Mouse (Mus musculus) liver, postnatal 0 days (tissue): ENCODE data around the gene Dmc1. TPM values are rescaled to one million over a fixed set of nuclear protein-coding genes. Genes with fewer than 3 reads are reported as not detected.

Experiments used
- ATAC-seq: fragments of 200-750 bp; cut with Nextera tagmentation; 2 replicates; pipeline ENCODE4 v1.8.0; 2017; ENCODE audit warnings: mild to moderate bottlenecking, moderate library complexity
- DNase-seq: peaks from one replicate; pipeline ENCODE4 v3.0.0-alpha.2; 2016
- H3K27ac ChIP-seq: fragments of 300-500 bp; sonication (generic); 2 replicates; pipeline ENCODE4 v1.5.1; 2014; ENCODE audit warnings: antibody characterized with exemption, moderate library complexity, mild to moderate bottlenecking, low read depth
- H3K27me3 ChIP-seq: fragments of 300-500 bp; sonication (generic); 2 replicates; pipeline ENCODE4 v1.6.1; 2014; ENCODE audit warnings: low read length, control low read depth, mixed read lengths; ENCODE audit not compliant: insufficient read depth
- H3K36me3 ChIP-seq: fragments of 300-500 bp; sonication (generic); replicated peaks from 2 replicates; pipeline ENCODE4 v1.6.1; 2014; ENCODE audit warnings: mild to moderate bottlenecking, control low read depth, low read length, moderate library complexity, mixed read lengths; ENCODE audit not compliant: insufficient read depth
- H3K4me1 ChIP-seq: fragments of 300-500 bp; sonication (generic); 2 replicates; pipeline ENCODE4 v1.6.1; 2014; ENCODE audit warnings: antibody characterized with exemption, mild to moderate bottlenecking, control low read depth; ENCODE audit not compliant: insufficient read depth
- H3K4me2 ChIP-seq: fragments of 300-500 bp; sonication (generic); 2 replicates; pipeline ENCODE4 v1.6.1; 2014; ENCODE audit warnings: low read depth, mild to moderate bottlenecking, low read length, moderate library complexity, mixed read lengths
- H3K4me3 ChIP-seq: fragments of 300-500 bp; sonication (generic); 2 replicates; pipeline ENCODE4 v1.5.1; 2014; ENCODE audit warnings: low read depth, low read length
- H3K9ac ChIP-seq: fragments of 300-500 bp; sonication (generic); replicated peaks from 2 replicates; pipeline ENCODE4 v1.6.1; 2014; ENCODE audit warnings: mild to moderate bottlenecking, moderate library complexity
- H3K9me3 ChIP-seq: fragments of 300-500 bp; sonication (generic); 2 replicates; pipeline ENCODE4 v1.6.1; 2016; ENCODE audit warnings: mild to moderate bottlenecking, control low read depth, low read length, mixed read lengths
- CTCF ChIP-seq: sonication (generic); IDR thresholded peaks from 2 replicates; pipeline ENCODE4 v1.5.1; 2016; ENCODE audit warnings: antibody characterized with exemption, low read depth
- EP300 ChIP-seq: IDR thresholded peaks from 2 replicates; pipeline ENCODE4 v1.6.1; 2016; ENCODE audit warnings: antibody characterized with exemption, low read depth, mild to moderate bottlenecking
- WGBS: fragments of 180-500 bp; shearing (Covaris S2); extraction: QIAGEN DNeasy Blood & Tissue Kit; methylation state at CpG from one replicate; pipeline ENCODE4 v1.1.7; 2014; ENCODE audit not compliant: insufficient replicate concordance; 5-methylcytosine and 5-hydroxymethylcytosine counted together
- polyA plus RNA-seq: library from polyadenylated mRNA; unstranded; fragments of >200 nt; fragmentation: Nextera tagmentation; extraction: Ambion mirVana; gene quantifications from 2 replicates; pipeline ENCODE4 v1.2.1, GENCODE M21; 2015

The Dmc1 gene
- polyA plus RNA-seq, 1 experiment from 2014 or later, result 0.25 TPM

DNA sequence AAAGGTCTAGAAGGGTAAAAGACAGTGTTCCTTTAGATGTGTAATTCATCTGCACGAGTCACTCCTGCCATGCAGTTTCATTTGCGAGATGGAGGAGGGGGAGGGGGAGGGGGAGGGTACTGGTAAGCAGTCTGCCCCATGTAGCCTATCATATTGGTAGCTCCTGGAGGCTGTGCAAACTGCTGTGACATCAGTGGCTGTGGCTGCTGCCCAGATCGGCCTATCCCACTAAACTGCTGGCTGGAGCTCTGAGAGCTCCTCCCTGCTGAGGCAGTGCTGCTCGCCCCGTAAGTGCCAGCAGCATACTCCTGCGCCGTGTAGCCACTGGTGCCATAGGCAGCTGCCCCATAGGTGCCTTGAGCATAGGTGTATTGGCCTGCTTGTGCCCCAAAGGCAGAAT, 75.0 kb downstream of the Dmc1 start:
- Histone ChIP-seq H3K4me1 (peaks cover 4% of the 10 kb centered on the region; the same call in 1 of the 2 replicates), H3K9ac (no peak overlapping the region), H3K36me3 (peaks cover 82% of the 10 kb centered on the region), H3K27me3 (no peaks in the 10 kb centered on the region), H3K4me3 (no peak overlapping the region), H3K4me2 (no peak overlapping the region), H3K9me3 (no peaks in the 10 kb centered on the region), H3K27ac (no peak overlapping the region)
- 86% methylated on average over 7 of the region's 7 CpGs for WGBS
- TF ChIP-seq CTCF (no peak), EP300 (no peak)
- DNase-seq, result peak; percentile 46
- peak; percentile 83 for ATAC-seq

DNA sequence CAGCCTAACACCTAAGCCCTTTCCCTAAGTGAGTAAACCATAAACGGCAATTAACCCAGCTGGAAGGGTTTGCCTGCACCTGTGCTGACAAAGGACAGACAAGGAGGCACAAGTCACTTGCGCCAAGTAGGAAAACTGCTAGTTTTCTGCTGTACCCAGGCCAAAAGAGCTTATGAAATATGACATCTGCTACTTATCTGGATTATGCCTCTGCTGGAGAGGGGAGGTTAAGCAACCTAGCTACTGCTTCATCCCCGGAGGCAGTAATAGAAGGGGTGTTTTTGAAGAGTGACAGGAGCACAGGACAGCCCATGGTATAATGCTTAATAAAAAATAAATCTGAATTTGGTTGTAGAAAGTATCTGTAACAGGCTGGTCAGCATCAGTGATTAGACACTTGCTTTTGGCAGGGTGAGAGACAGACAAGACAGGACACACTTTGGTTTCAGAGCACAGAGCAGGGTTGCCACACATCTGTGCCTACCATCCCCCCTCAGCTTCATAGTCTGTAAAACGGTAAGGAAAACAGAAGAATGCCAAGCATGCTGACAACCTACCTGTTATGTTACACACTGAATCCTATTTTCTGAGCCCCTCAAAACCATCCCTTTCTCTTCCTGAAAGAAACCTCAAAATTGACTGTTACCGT, 76.8 kb downstream of the Dmc1 start:
- H3K4me1 ChIP-seq, result peaks cover 4% of the 10 kb centered on the region; the same call in 1 of the 2 replicates
- WGBS, result 75% methylated on average over 5 of the region's 5 CpGs
- DNase-seq, result no peak
- no peak overlapping the region for H3K9ac ChIP-seq
- TF ChIP-seq EP300 (no peak), CTCF (no peak)
- H3K9me3 ChIP-seq, result no peaks in the 10 kb centered on the region
- H3K27me3 ChIP-seq, result no peaks in the 10 kb centered on the region
- no peak overlapping the region for H3K27ac ChIP-seq
- H3K4me2 ChIP-seq, result no peak overlapping the region
- 0 out of 2 replicates have a peak, but pooled peaks have one; percentile 22 for ATAC-seq
- no peak overlapping the region for H3K4me3 ChIP-seq
- peaks cover 64% of the 10 kb centered on the region for H3K36me3 ChIP-seq

DNA sequence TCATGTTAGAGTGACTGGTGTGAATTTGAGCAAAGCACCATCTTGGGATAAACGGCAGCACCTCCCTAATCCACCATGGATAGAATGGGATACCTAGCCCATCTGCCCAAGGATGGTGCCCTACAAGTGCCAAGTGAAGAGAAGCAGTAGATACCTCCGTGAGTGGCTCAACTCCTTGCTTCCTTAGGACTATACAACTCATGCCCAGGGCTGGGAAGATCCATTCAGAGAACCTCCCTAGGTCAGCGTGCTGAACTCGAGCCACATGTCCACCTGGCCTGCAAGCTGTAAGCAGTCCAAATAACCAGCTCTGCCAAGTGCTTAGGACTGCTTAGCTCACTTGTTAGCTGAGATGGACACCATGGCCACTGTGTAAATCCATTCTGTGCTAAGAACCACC, 77.7 kb downstream of the Dmc1 start:
- no peak overlapping the region for H3K4me3 ChIP-seq
- no peak overlapping the region for H3K27ac ChIP-seq
- peaks cover 55% of the 10 kb centered on the region for H3K36me3 ChIP-seq
- WGBS, result 75% methylated on average over 4 of the region's 4 CpGs
- no peak for ATAC-seq
- H3K27me3 ChIP-seq, result no peaks in the 10 kb centered on the region
- no peaks in the 10 kb centered on the region for H3K9me3 ChIP-seq
- H3K9ac ChIP-seq, result no peak overlapping the region
- TF ChIP-seq CTCF (no peak), EP300 (no peak)
- peaks cover 4% of the 10 kb centered on the region; the same call in 1 of the 2 replicates for H3K4me1 ChIP-seq
- no peak overlapping the region for H3K4me2 ChIP-seq
- no peak for DNase-seq

DNA sequence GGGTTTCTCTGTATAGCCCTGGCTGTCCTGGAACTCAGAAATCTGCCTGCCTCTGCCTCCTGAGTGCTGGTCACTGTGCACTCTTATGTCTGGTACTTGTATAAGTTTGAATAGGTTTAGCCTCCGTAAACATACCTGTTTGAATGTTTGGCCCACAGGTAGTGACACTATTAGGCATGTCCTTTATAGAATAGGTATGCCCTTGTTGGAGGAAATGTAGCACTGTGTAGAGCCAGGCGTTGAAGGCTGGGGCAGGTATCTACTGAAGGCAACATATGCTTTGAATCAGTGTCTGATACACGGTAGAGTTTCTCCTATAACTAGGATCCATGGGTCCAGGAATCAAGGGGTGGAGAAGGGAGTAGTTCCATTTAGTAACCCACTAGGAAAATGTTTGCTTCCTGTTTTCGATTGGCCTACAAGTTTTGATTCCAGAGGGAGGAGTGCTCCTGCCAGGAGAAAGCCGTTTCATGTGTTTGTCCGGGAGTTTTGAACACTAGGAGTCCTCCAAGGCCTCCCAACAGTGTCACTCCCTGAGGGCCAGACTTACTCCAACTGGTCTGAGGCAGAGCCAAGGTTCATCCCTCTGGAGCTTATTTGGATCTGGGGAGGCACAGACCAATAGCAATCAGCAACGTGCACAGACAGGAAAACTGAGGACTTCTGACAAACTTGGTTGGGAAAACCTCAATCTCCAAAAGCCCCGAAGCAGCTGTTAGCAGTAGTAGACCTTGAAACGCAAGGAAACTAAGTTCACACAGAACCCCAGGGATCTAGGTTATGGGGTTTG, 78.7 kb downstream of the Dmc1 start:
- no peak for ATAC-seq
- H3K36me3 ChIP-seq, result peaks cover 45% of the 10 kb centered on the region
- H3K27ac ChIP-seq, result no peak overlapping the region; the same call in 1 of the 2 replicates
- H3K4me2 ChIP-seq, result no peak overlapping the region
- no peak overlapping the region for H3K9ac ChIP-seq
- no peak for DNase-seq
- WGBS, result 64% methylated on average over 9 of the region's 9 CpGs
- no peaks in the 10 kb centered on the region for H3K27me3 ChIP-seq
- no peak for TF ChIP-seq EP300
- TF ChIP-seq CTCF, result no peak
- H3K9me3 ChIP-seq, result no peaks in the 10 kb centered on the region
- H3K4me3 ChIP-seq, result no peak overlapping the region
- peaks cover 4% of the 10 kb centered on the region; the same call in 1 of the 2 replicates for H3K4me1 ChIP-seq

DNA sequence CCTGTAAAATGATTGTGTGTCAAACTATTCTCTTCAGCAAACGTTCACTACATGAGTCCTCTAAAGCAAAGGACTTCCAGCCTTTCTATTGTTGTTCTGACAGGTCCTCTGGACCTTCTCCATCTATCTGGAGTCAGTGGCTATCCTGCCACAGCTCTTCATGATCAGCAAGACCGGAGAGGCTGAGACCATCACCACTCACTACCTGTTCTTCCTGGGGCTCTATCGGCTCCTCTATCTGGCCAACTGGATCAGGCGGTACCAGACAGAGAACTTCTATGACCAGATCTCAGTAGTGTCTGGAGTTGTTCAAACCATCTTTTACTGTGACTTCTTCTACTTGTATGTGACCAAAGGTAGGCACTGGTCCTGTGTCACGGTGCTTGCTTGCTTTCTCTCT, 79.3 kb downstream of the Dmc1 start:
- no peak for TF ChIP-seq EP300
- no peak for TF ChIP-seq CTCF
- DNase-seq (no peak), ATAC-seq (no peak)
- Histone ChIP-seq H3K4me1 (peaks cover 4% of the 10 kb centered on the region; the same call in 1 of the 2 replicates), H3K9me3 (no peaks in the 10 kb centered on the region), H3K36me3 (peaks cover 42% of the 10 kb centered on the region), H3K4me3 (no peak overlapping the region), H3K9ac (no peak overlapping the region), H3K4me2 (no peak overlapping the region), H3K27ac (no peak overlapping the region), H3K27me3 (no peaks in the 10 kb centered on the region)
- WGBS, result 84% methylated on average over 5 of the region's 5 CpGs

DNA sequence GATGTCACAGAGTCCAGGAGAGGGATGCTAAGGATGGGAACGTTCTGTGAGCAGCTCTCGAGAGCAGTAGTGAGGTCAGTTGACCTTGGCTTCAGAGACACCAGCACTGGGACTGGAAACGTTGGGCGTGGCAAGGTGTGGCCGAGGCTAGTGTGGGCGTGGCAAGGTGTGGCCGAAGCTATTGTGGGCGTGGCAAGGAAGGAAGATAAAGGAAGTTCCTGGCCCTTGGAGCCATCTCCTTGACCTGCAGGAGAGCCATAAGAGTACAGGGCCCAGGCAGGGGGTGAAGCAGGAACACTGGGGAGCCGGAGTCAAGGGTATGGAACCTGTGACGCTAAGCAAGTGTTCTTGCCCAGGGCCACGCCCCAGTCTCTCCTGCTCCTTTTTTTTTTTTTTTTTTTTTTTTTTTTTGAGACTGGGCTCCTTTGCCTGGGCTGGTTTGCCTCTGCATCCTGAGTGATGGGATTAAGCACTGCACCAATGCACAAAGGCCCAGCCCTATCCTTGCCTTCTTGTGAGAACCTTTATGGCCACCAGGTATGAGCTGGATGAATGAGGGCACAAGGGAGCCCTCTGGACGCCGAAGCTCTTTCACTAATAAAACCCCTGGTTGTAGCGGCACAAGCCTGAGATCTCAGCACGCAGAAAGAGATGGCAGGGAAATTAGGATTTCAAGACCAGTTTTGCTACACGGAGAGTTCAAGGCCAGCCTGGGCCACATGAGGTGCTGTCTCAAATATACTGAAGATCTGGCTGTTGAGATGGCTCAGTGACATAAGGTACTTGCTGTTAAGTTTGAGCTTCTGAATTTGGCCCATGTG, 85.3 kb downstream of the Dmc1 start:
- DNase-seq (no peak), ATAC-seq (no peak)
- H3K9ac ChIP-seq, result no peak overlapping the region
- H3K4me3 ChIP-seq, result no peak overlapping the region
- TF ChIP-seq EP300 (no peak), CTCF (no peak)
- H3K4me2 ChIP-seq, result 0 out of 2 replicates have a peak overlapping the region, but pooled peaks have one; percentile 18
- peaks cover 13% of the 10 kb centered on the region for H3K4me1 ChIP-seq
- no peak overlapping the region for H3K27ac ChIP-seq
- H3K36me3 ChIP-seq, result no peaks in the 10 kb centered on the region
- H3K9me3 ChIP-seq, result no peaks in the 10 kb centered on the region
- peaks cover 38% of the 10 kb centered on the region for H3K27me3 ChIP-seq
- WGBS, result 49% methylated on average over 16 of the region's 16 CpGs
